8 mouse cellular contexts compared by ENCODE assay signal in the genomic region with DNA sequence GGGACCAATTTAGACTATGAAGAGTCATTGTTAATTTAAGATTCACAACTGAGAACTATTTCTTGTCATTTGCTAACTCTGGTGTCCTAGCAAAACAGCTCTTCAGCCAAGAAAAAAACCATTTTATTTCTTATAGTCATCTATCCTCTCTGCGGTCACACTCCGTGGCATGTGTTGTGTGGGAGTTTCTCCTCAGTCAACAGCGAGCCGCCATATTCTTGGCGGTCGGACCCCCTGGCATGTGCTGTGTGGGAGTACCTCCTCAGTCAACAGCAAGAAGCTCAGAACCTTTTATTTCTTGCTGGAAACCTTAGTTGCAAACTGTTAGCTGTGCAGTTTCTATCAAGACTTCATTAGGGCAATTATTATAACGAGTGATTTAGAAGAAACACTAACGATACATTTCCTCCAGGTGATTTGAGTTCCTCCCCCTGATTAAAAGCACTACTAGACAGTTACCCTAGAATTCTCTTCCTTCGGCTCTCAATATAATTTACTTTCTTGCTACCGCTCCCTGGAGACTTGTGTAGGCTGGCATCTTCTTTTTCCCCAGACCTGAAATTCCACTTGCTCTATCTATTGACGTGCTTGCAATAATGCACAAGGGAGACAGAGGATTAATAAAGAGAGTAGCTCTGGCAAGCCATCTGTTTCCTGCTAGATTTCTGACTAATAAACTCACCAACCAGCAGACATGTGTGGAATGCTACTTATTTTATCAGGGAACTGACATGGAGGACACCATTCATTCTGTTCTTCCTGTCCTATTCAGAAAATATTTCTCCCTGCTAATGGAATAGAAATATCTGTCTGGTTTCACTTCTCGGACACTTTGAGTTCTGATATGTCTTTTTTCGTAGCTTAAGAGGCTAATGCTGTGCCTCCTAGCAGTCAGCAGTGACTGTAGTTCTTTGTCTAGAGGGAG.
DNase-seq lines count a peak whose midpoint lies in the region; ATAC-seq and TF ChIP-seq lines count a peak whose summit lies in the region.
"Had no signal": no experiment of that assay in that cellular context is flagged by ENCODE, and none has a peak within 500 bp of the region (broad histone marks: within the 10 kb centered on the region; RNA-seq: fewer than 3 reads in every experiment).

No protein-coding gene starts in this region.

- no peak overlapping the region for H3K4me3 ChIP-seq in lung, embryonic 15.5 days
- H3K4me3 ChIP-seq in heart, postnatal 0 days (ENCODE audit: low read depth, low read length): peak overlapping the region; percentile 11; the same call in 1 of the 2 replicates
- H3K4me3 ChIP-seq in intestine, embryonic 16.5 days (ENCODE audit: low read length): no peak overlapping the region
- H3K4me3 ChIP-seq: erythroblast, embryonic 14.5 days had no signal

- no peak for ATAC-seq in lung, embryonic 15.5 days (ENCODE audit: borderline replicate concordance, extremely low read depth, low FRiP score, low TSS enrichment)
- ATAC-seq in heart, postnatal 0 days (ENCODE audit: insufficient read depth, low read depth): no peak; the same call in 1 of the 2 replicates
- no peak for ATAC-seq in intestine, embryonic 16.5 days

- no peak overlapping the region for H3K4me2 ChIP-seq in lung, embryonic 15.5 days
- H3K4me2 ChIP-seq in heart, postnatal 0 days (ENCODE audit: low read depth, low read length): peak overlapping the region; percentile 40
- H3K4me2 ChIP-seq in intestine, embryonic 16.5 days (ENCODE audit: low read depth, low read length): no peak overlapping the region

- no peak for DNase-seq in lung, postnatal 4 days
- DNase-seq in heart, postnatal 0 days (ENCODE audit: low spot score): peak; percentile 30
- peak; percentile 39 to 60 for DNase-seq in layer of hippocampus, postnatal 25 days (ENCODE audit: extremely low spot score in 1 of 2, low spot score in 1 of 2)
- DNase-seq in right cerebral cortex, postnatal 10 days (ENCODE audit: low spot score in 2 of 2): peak; percentile 90 to 95
- DNase-seq in thymus, postnatal 36 days: no peak

- H3K27me3 ChIP-seq in lung, embryonic 15.5 days: no peaks in the 10 kb centered on the region
- H3K27me3 ChIP-seq in heart, postnatal 0 days (ENCODE audit: control insufficient read depth, insufficient read depth, low read length): no peaks in the 10 kb centered on the region
- H3K27me3 ChIP-seq in intestine, embryonic 16.5 days (replicated peaks; ENCODE audit: control insufficient read depth, insufficient read depth, low read length): no peaks in the 10 kb centered on the region

- peak overlapping the region; percentile 37; the same call in 1 of the 2 replicates for H3K27ac ChIP-seq in lung, embryonic 15.5 days
- peak overlapping the region; percentile 61; the same call in 1 of the 2 replicates for H3K27ac ChIP-seq in heart, postnatal 0 days (ENCODE audit: low read depth)
- no peak overlapping the region for H3K27ac ChIP-seq in intestine, embryonic 16.5 days (ENCODE audit: low read length)

- H3K9me3 ChIP-seq in lung, embryonic 15.5 days: no peaks in the 10 kb centered on the region
- no peaks in the 10 kb centered on the region for H3K9me3 ChIP-seq in heart, postnatal 0 days (replicated peaks; ENCODE audit: control insufficient read depth, low read length)
- H3K9me3 ChIP-seq in intestine, embryonic 16.5 days (ENCODE audit: control insufficient read depth, low read length): no peaks in the 10 kb centered on the region

- H3K4me1 ChIP-seq in lung, embryonic 15.5 days: peaks cover 16% of the 10 kb centered on the region; the same call in 1 of the 2 replicates
- H3K4me1 ChIP-seq in heart, postnatal 0 days (ENCODE audit: control insufficient read depth, insufficient read depth): 0 out of 2 replicates have a peak, but pooled peaks cover 9% of the 10 kb centered on the region
- no peaks in the 10 kb centered on the region for H3K4me1 ChIP-seq in intestine, embryonic 16.5 days (ENCODE audit: control insufficient read depth, insufficient read depth, low read length)

- 72% methylated on average over 13 of the region's 13 CpGs for WGBS in lung, embryonic 15.5 days
- 49% methylated on average over 13 of the region's 13 CpGs for WGBS in heart, postnatal 0 days
- WGBS in intestine, embryonic 16.5 days: 70% methylated on average over 13 of the region's 13 CpGs

- H3K9ac ChIP-seq in lung, embryonic 15.5 days: no peak overlapping the region
- H3K9ac ChIP-seq in heart, postnatal 0 days (replicated peaks; ENCODE audit: low read depth, low read length): no peak overlapping the region
- no peak overlapping the region for H3K9ac ChIP-seq in intestine, embryonic 16.5 days (ENCODE audit: low read depth, low read length)

- no peaks in the 10 kb centered on the region for H3K36me3 ChIP-seq in lung, embryonic 15.5 days
- H3K36me3 ChIP-seq in heart, postnatal 0 days (replicated peaks; ENCODE audit: control insufficient read depth, insufficient read depth, low read length): no peaks in the 10 kb centered on the region
- no peaks in the 10 kb centered on the region for H3K36me3 ChIP-seq in intestine, embryonic 16.5 days (ENCODE audit: control insufficient read depth, insufficient read depth, low read length)

- TF ChIP-seq EP300 in heart, postnatal 0 days (IDR thresholded peaks at IDR 0.05; ENCODE audit: low read depth): no peak

- no peak for TF ChIP-seq CTCF in heart, postnatal 0 days (IDR thresholded peaks at IDR 0.05; ENCODE audit: low read depth)

Comparison
In these comparisons a context has a peak if more than half of its experiments do, and no peak if none do; other contexts are left out.
1. DNase-seq: peak in heart, postnatal 0 days (single experiment), layer of hippocampus, postnatal 25 days (2 of 2) and right cerebral cortex, postnatal 10 days (2 of 2); none in lung, postnatal 4 days (0 of 2) and thymus, postnatal 36 days (0 of 2).